Mouse (Mus musculus) E14TG2a.4 (cell line): Measurements from ENCODE around the gene Myb.
A peak's percentile ranks its signal among the peaks of the same experiment; 100 is the strongest.
"Not testable (repeated sequence)": the region's sequence is repeated elsewhere in the genome, so short reads cannot be mapped to it uniquely, and the experiment has no call there.

Source experiments
- H3K27me3 ChIP-seq: 2 replicates; pipeline ENCODE4 v1.6.1; 2014; ENCODE audit warnings: low read length, control low read depth; ENCODE audit not compliant: insufficient read depth
- H3K36me3 ChIP-seq: 2 replicates; pipeline ENCODE4 v1.6.1; 2014; ENCODE audit warnings: low read length, control low read depth; ENCODE audit not compliant: insufficient read depth
- H3K4me1 ChIP-seq: replicated peaks from 2 replicates; pipeline ENCODE4 v1.6.1; 2014; ENCODE audit warnings: low read depth, low read length, control low read depth
- H3K4me3 ChIP-seq: replicated peaks from 2 replicates; pipeline ENCODE4 v1.5.1; 2014; ENCODE audit warnings: mild to moderate bottlenecking, low read length
- H3K9me3 ChIP-seq: 2 replicates; pipeline ENCODE4 v1.6.1; 2014; ENCODE audit warnings: low read length, control low read depth
- CTCF ChIP-seq: conservative IDR thresholded peaks from 2 replicates; pipeline ENCODE4 v1.5.1; 2014; ENCODE audit warnings: low read length
- NANOG ChIP-seq: IDR thresholded peaks from 2 replicates; pipeline ENCODE4 v1.6.1; 2014; ENCODE audit warnings: borderline replicate concordance, low read length, mixed read lengths
- POU5F1 ChIP-seq: IDR thresholded peaks from 2 replicates; pipeline ENCODE4 v1.6.1; 2014; ENCODE audit warnings: low read length, borderline replicate concordance

Gene Myb

DNA sequence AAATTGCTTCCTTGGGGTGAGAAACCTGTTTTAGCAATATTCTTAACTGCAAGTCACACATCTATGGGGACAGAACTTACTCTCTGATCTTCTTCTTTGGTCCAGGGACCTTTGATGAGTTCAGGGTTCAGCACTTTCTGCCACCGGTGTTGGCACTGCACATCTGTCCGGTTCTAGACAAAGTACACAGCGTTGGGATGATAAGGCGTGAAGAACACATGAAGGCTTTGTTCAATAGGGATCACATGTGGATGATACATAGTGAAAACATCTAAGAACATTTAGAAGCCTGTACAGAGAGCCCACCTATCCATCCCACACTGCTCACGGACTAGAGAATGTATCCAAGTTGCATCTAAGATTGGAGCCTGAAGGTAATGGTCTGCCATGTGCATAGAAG lies 8.0 kb downstream of the Myb start:
- H3K27me3 ChIP-seq = peaks cover 7% of the 10 kb centered on the region
- peaks cover 19% of the 10 kb centered on the region for H3K4me1 ChIP-seq
- peaks cover 46% of the 10 kb centered on the region for H3K36me3 ChIP-seq
- no peaks in the 10 kb centered on the region for H3K9me3 ChIP-seq
- no peak overlapping the region for H3K4me3 ChIP-seq
- TF ChIP-seq POU5F1 (no peak), CTCF (no peak), NANOG (no peak)

GRCm38 (mm10) chr10:21151320-21151719 lies 9.5 kb downstream of the Myb start:
- Histone ChIP-seq H3K36me3 (peaks cover 53% of the 10 kb centered on the region), H3K4me1 (peaks cover 18% of the 10 kb centered on the region), H3K27me3 (peaks cover 6% of the 10 kb centered on the region), H3K9me3 (no peaks in the 10 kb centered on the region), H3K4me3 (no peak overlapping the region)
- TF ChIP-seq POU5F1 (no peak), CTCF (no peak), NANOG (no peak)

DNA sequence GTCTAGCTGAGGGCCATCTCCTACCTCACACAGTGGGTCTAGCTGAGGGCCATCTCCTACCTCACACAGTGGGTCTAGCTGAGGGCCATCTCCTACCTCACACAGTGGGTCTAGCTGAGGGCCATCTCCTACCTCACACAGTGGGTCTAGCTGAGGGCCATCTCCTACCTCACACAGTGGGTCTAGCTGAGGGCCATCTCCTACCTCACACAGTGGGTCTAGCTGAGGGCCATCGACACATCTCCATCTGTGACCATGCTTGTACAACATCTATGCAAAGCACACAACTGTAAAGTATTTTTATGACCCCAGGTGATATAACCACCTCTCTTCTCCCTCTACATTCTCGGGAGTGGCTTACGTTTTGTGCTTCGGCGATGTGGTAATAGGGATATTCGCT lies 10.8 kb downstream of the Myb start:
- H3K27me3 ChIP-seq, H3K9me3 ChIP-seq, H3K4me3 ChIP-seq: not testable (repeated sequence)
- Histone ChIP-seq H3K36me3 (peaks cover 56% of the 10 kb centered on the region), H3K4me1 (peaks cover 30% of the 10 kb centered on the region)

- no peak for TF ChIP-seq CTCF
- TF ChIP-seq POU5F1 = no peak
- TF ChIP-seq NANOG = no peak
- peaks cover 32% of the 10 kb centered on the region for H3K4me1 ChIP-seq
- no peaks in the 10 kb centered on the region for H3K9me3 ChIP-seq
- peaks cover 44% of the 10 kb centered on the region for H3K36me3 ChIP-seq
- H3K4me3 ChIP-seq = no peak overlapping the region
- no peaks in the 10 kb centered on the region for H3K27me3 ChIP-seq
These were observed 14.1 kb downstream of the Myb start for GRCm38 (mm10) chr10:21146719-21147118.

- Histone ChIP-seq H3K36me3 (peaks cover 48% of the 10 kb centered on the region), H3K4me3 (no peak overlapping the region), H3K4me1 (peaks cover 29% of the 10 kb centered on the region), H3K9me3 (no peaks in the 10 kb centered on the region), H3K27me3 (no peaks in the 10 kb centered on the region)
- no peak for TF ChIP-seq NANOG
These were observed 14.5 kb downstream of the Myb start for GRCm38 (mm10) chr10:21146263-21146662.

DNA sequence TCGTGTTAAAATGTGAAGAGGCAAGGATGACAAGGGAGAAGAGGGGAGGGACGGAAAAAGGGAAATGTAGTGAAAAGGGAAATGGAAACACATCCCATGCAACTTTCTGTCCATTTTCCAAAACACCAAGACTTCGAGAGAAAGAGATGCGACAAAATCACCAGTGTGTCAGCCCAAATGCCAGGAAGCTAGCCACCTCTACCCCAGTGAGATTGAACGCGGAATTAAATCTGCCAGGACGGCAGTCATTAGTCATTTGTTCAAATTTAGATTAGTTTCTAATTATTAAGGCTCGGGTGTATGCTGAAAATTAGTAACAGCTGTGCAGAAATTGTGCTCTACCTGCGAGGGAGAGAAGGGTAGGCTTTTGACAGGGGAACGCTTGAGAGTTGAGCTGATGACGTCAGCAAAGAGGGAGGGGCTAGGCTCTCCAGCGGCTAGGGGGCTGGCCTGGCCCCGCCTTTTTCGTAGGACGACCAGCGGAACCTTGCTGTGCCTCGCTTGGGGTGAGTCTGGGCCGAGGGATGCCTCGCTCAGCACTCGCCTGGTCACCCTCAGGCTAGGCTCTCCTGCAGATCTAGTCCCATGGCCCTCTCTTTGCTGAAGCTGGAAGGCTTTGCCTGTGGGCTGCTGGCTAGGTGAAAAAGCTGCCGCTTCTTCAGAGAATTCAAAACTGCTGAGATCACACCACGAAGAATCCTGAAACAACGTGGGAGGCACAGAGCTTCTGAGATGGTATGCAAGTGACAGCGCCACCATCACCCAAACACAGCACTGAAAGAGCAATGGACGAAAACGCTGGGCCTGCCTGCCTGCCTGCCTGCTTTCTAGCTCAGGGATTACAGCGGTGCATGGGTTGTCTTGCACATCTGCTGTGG lies 15.9 kb downstream of the Myb start:
- no peaks in the 10 kb centered on the region for H3K27me3 ChIP-seq
- H3K36me3 ChIP-seq = peaks cover 58% of the 10 kb centered on the region
- peak overlapping the region; percentile 72 for H3K4me3 ChIP-seq
- peaks cover 27% of the 10 kb centered on the region for H3K4me1 ChIP-seq
- H3K9me3 ChIP-seq = no peaks in the 10 kb centered on the region
- TF ChIP-seq POU5F1 = no peak

GRCm38 (mm10) chr10:21135297-21135696 lies 25.5 kb downstream of the Myb start:
- Histone ChIP-seq H3K9me3 (no peaks in the 10 kb centered on the region), H3K27me3 (no peaks in the 10 kb centered on the region), H3K36me3 (peaks cover 32% of the 10 kb centered on the region), H3K4me3 (no peak overlapping the region), H3K4me1 (peaks cover 36% of the 10 kb centered on the region)
- TF ChIP-seq NANOG (no peak), CTCF (no peak), POU5F1 (no peak)

GRCm38 (mm10) chr10:21130901-21131493 lies 29.8 kb downstream of the Myb start:
- no peak for TF ChIP-seq NANOG
- no peak for TF ChIP-seq CTCF
- Histone ChIP-seq H3K27me3 (no peaks in the 10 kb centered on the region), H3K9me3 (no peaks in the 10 kb centered on the region), H3K4me3 (no peak overlapping the region; the same call in 1 of the 2 replicates), H3K36me3 (no peaks in the 10 kb centered on the region), H3K4me1 (peaks cover 71% of the 10 kb centered on the region)

GRCm38 (mm10) chr10:21128086-21128611 lies 32.6 kb downstream of the Myb start:
- Histone ChIP-seq H3K9me3 (no peaks in the 10 kb centered on the region), H3K27me3 (no peaks in the 10 kb centered on the region), H3K4me3 (no peak overlapping the region), H3K4me1 (peaks cover 74% of the 10 kb centered on the region), H3K36me3 (no peaks in the 10 kb centered on the region)
- TF ChIP-seq CTCF (no peak), POU5F1 (no peak), NANOG (no peak)
